Mouse (Mus musculus) heart, postnatal 0 days (tissue): Measurements from ENCODE around the gene Plcb4.

Experiments
- CTCF ChIP-seq: IDR thresholded peaks from 2 replicates; pipeline ENCODE4 v1.5.1; 2016; ENCODE audit warnings: antibody characterized with exemption, control low read depth, low read depth
- EP300 ChIP-seq: IDR thresholded peaks from 2 replicates; pipeline ENCODE4 v1.6.1; 2016; ENCODE audit warnings: antibody characterized with exemption, low read depth

GRCm38 (mm10) chr2:135637227-135637626 is 21.6 kb upstream of the Plcb4 start:
- TF ChIP-seq CTCF (no peak), EP300 (no peak)
